Mouse (Mus musculus) cerebellum, adult 11-12 months (tissue): ENCODE data around the gene Inha.

Experiments
- DNase-seq: peaks from one replicate; pipeline ENCODE4 v3.0.0; 2022

The Inha gene

DNA sequence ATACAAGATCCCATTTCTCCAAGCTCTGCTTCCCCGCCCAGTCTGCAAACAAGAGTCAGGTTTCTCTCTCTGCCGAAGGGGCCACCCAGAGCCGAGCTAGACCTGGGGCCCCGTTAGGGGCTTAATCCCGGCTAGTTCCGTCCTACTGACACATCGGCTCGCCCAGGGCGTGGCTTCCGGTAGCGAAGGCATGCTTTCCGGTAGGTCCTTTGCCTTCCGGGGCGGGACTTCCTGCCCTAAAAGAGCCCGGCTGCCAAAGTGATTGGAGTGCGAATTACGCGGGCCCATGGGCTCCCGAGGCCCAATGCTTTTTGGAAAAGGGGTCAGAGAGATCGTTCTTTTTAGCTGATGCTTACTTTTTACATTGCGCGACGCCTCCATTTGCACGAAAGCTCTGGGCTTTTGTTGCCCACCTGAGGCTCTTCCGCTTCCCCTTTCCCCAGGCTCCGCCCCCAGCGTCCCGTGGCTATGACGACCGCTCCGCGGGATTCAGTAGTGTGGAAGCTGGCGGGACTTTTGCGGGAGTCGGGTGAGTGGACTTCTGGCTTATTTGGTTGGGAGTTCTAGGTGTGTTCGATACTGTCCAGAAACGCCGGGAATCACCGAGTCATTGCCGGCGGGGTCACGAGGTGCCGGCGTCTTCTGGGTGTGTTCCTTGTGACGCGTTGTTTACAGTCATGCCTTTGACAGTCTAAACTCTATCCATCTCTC is 14.6 kb downstream of the Inha start, which contains the start of gene Stk11ip:
Gene Stk11ip, plus strand, starts transcription at position 209 of the 711 bp plus-strand sequence.
- peak; percentile 88 for DNase-seq

DNA sequence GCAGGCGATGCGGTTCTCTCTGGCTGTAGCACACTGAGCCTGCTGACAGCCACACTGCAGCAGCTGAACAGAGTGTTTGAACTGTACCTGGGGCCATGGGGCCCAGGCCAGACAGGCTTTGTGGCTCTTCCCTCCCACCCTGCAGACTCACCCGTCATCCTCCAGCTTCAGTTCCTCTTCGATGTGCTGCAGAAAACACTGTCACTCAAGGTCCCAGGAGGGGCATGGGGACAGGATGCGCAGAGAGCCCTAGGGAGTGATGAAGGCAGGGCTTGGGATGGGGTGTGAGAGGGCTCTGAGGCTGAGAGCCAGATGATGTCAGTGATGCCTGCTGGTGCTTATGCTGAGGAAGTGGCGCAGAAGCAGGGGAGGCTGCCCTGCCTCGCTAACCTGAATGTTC is 17.8 kb downstream of the Inha start:
- DNase-seq, result no peak

DNA sequence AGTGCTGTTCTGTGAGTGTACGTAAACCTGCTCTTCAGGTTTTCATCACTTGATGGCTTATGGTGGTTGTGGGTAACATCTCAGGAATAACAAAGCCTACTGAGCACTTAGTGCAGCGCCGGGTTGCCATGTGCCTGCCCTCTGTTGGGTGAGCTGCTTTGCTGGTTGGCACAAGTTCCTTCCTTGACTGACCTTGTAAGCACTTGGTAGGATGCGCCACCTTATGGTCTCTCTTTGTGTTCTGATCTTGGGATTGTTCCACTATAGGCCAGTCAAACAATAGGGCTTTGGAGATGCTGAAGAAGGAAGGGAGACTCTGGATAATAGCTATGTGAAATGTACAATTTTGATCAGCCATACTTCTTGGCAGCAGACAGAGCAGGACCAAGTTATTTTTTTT is 23.7 kb downstream of the Inha start:
- DNase-seq, result no peak

- no peak for DNase-seq
Measured at GRCm38 (mm10) chr1:75532280-75533172, 25.6 kb downstream of the Inha start.

GRCm38 (mm10) chr1:75533325-75534252 is 26.7 kb downstream of the Inha start:
- DNase-seq, result no peak

GRCm38 (mm10) chr1:75537587-75537986 is 30.7 kb downstream of the Inha start:
- no peak for DNase-seq

DNA sequence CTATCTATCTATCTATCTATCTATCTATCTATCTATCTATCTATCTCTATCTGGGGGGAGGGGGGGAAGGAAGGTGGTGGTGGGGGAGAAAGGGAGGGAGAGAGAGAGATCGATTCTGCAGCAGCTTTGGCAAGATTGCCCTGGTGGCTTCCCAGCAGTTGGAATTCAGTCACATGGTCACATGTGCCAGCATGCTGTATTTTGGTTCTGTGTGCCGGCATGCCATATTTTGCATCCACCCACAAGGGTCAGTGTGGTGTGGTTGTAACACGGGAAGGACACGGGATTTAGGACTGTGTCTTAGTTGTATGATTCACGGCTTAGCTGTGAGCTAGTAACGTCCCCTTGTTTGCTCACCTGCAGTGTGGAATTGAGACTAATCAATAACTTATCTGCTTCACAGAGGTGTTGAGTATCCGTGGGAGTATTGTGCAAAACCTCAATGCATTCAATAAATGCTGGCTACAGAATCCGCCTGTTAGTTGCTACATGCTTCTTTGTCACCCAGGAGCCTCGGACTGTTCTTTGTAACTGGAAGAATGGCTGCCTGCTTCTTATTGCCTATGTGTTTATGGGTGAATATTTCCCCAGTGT is 31.8 kb downstream of the Inha start:
- DNase-seq, result no peak

GRCm38 (mm10) chr1:75541496-75541895 is 34.6 kb downstream of the Inha start:
- no peak for DNase-seq

DNA sequence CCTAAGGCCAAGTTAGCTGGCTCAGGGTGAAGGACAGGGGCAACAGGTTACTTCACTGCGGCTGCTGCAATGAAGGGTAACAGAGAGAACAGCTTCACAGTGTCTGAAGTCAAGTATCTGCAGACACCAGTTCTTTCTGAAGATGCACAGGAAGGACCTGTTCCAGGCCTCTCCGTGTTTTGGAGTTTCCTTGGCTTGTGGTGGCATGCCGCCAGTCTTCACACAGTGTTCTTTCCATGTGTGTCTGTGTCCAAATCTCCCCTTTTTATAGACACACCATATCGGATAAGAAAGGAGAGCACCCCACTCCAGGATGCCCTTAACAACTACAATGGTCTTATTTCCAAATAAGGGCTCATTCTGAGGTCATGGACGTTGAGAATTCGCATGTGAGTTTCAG is 37.5 kb downstream of the Inha start:
- DNase-seq, result no peak

DNA sequence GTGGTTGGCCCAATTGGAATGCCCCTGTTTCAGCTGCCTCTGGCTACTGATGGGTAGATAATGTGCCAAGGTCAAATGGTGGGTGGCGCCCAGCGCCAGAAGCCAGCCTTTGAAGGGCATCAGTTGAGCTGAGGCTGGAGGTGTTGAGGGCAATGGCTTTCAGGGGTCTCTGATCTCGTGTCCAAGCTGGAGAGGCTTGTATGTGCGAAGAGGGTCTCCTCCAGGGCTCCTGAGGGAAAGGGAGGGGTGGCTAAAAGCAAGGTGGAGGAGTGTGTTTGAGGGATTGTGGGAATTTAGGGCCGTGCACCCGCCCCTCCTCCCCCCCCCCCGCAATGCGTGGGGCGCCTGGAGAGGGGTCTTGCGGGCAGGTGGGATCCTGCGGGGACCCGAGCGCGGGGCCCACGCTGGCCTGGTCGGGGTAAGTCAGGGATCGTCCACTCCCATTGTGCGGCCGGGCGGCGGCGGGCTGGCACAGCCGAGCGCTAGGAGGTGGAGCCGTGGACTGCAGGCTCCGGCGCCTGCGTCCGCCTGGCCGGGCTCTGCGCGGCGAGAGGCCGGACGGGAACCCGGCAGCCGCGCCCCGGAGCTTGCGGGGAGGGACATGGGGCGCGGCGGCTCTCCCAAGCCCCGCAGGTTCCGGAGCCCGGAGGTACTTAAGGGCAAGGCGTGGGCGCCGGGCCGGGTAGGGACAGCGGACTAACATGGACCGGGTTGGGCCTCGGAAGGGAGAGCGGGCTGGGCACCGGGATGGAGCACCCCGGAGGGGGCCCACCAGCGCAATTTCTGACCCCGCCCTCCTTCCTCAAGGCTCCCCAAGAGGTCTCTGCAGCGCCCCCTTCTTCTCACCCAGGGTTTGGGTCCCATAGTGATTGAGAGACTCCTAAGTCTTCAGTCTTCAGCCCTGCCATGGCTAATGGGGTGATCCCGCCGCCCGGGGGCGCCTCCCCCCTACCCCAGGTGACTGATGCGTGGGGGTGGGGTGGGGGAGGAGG is 39.4 kb downstream of the Inha start, which contains the start of gene Slc4a3:
Gene Slc4a3, plus strand, starts transcription at position 302 of the 992 bp plus-strand sequence.
- DNase-seq, result peak; percentile 82

DNA sequence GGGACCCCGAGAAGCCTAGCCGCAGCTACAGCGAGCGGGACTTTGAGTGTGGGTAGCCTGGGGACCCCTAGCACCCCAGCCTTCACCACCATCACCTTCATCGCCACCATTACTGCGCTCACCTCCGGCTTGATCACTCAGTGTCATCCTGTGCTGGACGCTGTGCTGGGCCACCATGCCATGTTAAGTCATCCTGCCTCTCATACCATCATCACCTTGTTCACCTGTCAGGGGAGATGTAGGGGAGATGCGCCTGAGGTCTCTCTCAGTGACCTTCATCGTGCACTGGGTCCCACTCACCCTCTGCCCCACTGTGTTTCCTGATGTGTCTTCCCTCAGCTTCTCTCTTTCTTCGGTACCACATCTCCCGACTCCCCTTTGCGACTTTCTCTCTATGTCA is 40.5 kb downstream of the Inha start:
- DNase-seq, result no peak

DNA sequence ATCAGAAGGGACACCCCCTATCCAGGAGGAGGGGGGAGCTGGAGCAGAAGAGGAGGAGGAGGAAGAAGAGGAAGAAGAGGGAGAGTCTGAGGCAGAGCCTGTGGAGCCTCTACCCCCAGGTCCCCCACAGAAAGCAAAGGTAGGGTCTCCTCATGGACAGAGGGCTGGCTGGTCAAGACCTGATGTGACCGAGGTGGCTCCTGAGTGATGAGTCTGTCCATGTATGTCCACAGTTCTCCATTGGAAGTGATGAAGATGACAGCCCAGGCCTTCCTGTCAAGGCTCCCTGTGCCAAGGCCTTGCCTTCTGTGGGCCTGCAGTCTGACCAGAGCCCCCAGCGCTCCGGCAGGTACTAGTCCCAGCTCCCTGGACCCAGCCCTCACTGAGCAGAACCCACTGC is 41.2 kb downstream of the Inha start:
- DNase-seq, result no peak

DNA sequence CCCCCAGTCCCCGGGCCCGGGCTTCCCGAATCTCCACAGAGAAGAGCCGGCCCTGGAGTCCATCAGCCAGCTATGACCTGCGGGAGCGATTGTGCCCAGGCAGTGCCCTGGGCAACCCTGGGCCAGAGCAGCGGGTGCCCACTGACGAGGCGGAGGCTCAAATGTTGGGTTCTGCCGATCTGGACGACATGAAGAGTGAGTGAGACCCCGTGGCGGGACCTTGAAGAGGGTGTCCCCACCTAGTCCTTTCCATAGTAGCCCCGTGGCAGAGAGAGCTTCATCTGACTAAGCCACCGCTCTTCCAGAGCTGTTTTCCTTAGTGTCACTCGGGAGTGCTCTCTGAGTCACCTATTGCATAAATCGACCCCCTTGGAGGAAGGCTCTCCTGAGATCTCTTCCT is 42.0 kb downstream of the Inha start:
- DNase-seq, result no peak

- DNase-seq, result peak; percentile 28
Measured at GRCm38 (mm10) chr1:75549289-75550279, 42.7 kb downstream of the Inha start.

GRCm38 (mm10) chr1:75550586-75550985 is 43.7 kb downstream of the Inha start:
- peak; percentile 15 for DNase-seq

- DNase-seq, result peak; percentile 15
Measured at GRCm38 (mm10) chr1:75555680-75556079, 48.8 kb downstream of the Inha start.

- DNase-seq, result peak; percentile 15
Measured at GRCm38 (mm10) chr1:75556143-75556781, 49.4 kb downstream of the Inha start.

- DNase-seq, result peak; percentile 16
Measured at GRCm38 (mm10) chr1:75557041-75557440, 50.2 kb downstream of the Inha start.
